Mouse (Mus musculus): Measurements from ENCODE around the gene Lgr4. TPM values are rescaled to one million over a fixed set of nuclear protein-coding genes. Genes with fewer than 3 reads are reported as not detected.

The Lgr4 gene
- polyA plus RNA-seq, 1 experiment from 2014 or later, result 5.1 TPM

GRCm38 (mm10) chr2:110012184-110012725 is 94.8 kb downstream of the Lgr4 start:
- DNase-seq (ENCODE audit: low spot score), result no peak

GRCm38 (mm10) chr2:110017087-110017486 is 99.6 kb downstream of the Lgr4 start:
- no peak for DNase-seq (ENCODE audit: low spot score)

GRCm38 (mm10) chr2:110017616-110018505 is 100.4 kb downstream of the Lgr4 start, which contains the start of gene Ccdc34:
Gene Ccdc34, plus strand, starts transcription at chr2:110017817.
- DNase-seq (ENCODE audit: low spot score), result peak; percentile 93

- no peak for DNase-seq (ENCODE audit: low spot score)
Measured at GRCm38 (mm10) chr2:110019656-110020055, 102.2 kb downstream of the Lgr4 start.

GRCm38 (mm10) chr2:110020430-110020829 is 103.0 kb downstream of the Lgr4 start:
- no peak for DNase-seq (ENCODE audit: low spot score)

- no peak for DNase-seq (ENCODE audit: low spot score)
Measured at GRCm38 (mm10) chr2:110036265-110036664, 118.8 kb downstream of the Lgr4 start.

- DNase-seq (ENCODE audit: low spot score), result no peak
Measured at GRCm38 (mm10) chr2:110036665-110037064, 119.2 kb downstream of the Lgr4 start.

GRCm38 (mm10) chr2:110037221-110037620 is 119.8 kb downstream of the Lgr4 start:
- DNase-seq (ENCODE audit: low spot score), result no peak

- no peak for DNase-seq (ENCODE audit: low spot score)
Measured at GRCm38 (mm10) chr2:110038341-110038740, 120.9 kb downstream of the Lgr4 start.

- DNase-seq (ENCODE audit: low spot score), result no peak
Measured at GRCm38 (mm10) chr2:110042861-110043760, 125.7 kb downstream of the Lgr4 start.

- DNase-seq (ENCODE audit: low spot score), result no peak
Measured at GRCm38 (mm10) chr2:110058424-110058823, 141.0 kb downstream of the Lgr4 start.

GRCm38 (mm10) chr2:110063131-110063530 is 145.7 kb downstream of the Lgr4 start:
- no peak for DNase-seq (ENCODE audit: low spot score)

Other genes starting within 250 kb of the Lgr4 start
- 0.36 TPM in 2 replicates for gene Bdnf, start 242.9 kb upstream of the Lgr4 start, polyA plus RNA-seq (2015; fragmentation: Nextera tagmentation; extraction: Ambion mirVana)
- 58.6 and 62.7 TPM in 2 replicates for gene Lin7c, start 26.8 kb upstream of the Lgr4 start, polyA plus RNA-seq (2015; fragmentation: Nextera tagmentation; extraction: Ambion mirVana)
- 40.0 and 43.0 TPM in 2 replicates for gene Ccdc34, start 100.2 kb downstream of the Lgr4 start, polyA plus RNA-seq (2015; fragmentation: Nextera tagmentation; extraction: Ambion mirVana)